Mouse (Mus musculus): ENCODE data around the gene Sesn1. TPM values are rescaled to one million over a fixed set of nuclear protein-coding genes. Genes with fewer than 3 reads are reported as not detected.
A peak's percentile ranks its signal among the peaks of the same experiment; 100 is the strongest.
"Not testable (repeated sequence)": the region's sequence is repeated elsewhere in the genome, so short reads cannot be mapped to it uniquely, and the experiment has no call there.

Sesn1 gene
- total RNA-seq, 2 experiments from 2014 or later: 15.4 to 29.7 TPM

- DNase-seq: no peak
Measured at GRCm38 (mm10) chr10:41821171-41821570, 11.4 kb downstream of the Sesn1 start.

DNA sequence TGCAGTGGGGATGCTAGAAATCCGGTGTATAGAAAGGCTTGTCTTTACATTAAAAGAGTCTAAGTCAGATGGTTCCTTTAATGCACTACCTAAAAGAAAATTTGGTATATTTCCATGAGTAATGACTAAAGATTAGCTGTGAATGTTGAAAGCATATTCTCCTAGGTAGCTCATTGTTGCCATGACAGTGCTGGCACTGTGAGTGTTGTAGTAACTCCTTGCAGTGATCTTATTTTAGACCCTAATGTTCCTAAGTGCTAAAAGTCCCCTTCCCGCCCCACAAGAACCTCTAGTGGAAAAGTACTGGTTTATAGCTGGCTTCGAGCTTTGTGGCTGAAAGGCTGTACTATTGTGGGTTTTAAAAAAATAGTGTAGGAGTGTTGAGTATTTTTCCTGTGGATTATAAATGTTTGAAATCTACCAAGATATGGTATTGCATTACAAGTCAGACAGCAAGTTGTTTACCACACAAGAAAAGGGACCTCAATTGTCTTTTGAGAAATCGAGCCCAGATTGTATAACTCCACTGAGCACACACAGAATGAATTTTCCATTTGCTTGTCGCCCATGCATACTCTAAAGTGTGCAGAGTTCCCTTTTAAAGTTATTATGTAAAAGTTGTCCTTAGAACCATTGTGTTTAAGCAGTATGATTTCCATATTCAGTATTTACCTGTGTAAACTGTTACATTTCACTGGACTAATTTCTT is 13.0 kb downstream of the Sesn1 start:
- no peak for DNase-seq

DNA sequence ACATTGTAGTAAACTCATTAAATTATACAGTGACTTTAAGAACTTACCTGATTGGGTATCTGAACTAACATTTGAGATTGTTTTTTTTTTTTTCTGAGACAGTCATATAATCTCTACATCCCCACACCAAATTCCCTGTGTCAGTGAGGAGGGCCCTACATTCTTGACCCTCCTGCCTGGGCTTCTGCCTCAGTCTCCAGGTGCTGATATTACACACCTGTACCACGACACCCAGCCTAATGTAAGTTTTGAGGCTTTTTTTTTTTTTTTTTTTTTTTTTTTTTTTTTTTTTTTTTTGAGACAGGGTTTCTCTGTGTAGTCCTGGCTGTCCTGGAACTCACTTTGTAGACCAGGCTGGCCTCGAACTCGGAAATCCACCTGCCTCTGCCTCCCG is 13.5 kb downstream of the Sesn1 start:
- not testable (repeated sequence) for DNase-seq

GRCm38 (mm10) chr10:41823916-41824315 is 14.2 kb downstream of the Sesn1 start:
- no peak for DNase-seq

- DNase-seq: no peak
Measured at GRCm38 (mm10) chr10:41825041-41825440, 15.3 kb downstream of the Sesn1 start.

- no peak for DNase-seq
Measured at GRCm38 (mm10) chr10:41825996-41826395, 16.3 kb downstream of the Sesn1 start.

DNA sequence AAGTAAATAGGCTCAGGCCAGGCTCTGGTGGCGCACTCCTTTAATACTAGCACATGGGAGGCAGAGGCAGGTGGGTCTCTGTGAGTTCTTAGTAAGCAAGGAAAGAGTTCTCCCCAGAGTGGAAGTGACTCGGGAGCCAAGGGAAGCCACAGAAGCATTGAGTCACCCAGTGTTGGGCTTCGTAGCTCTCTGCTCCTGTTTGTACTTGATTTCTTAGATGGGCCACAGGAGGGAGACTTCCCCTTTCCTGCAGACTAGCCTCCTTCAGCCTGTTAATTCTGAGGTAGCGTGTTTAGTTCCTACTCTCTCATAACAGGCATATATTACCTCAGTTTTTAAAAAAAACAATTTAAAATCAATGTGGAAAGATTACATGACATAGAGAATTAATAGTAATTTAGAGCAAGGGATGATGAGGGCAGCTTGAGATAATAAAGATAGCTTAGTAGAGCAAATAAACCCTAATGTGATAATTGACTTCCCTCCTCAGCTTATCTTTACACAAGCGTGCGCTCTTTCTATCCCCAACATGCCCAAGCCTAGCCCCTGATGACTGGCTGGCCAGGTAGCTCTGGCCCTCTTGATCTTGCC is 16.9 kb downstream of the Sesn1 start:
- DNase-seq: no peak

GRCm38 (mm10) chr10:41827784-41828183 is 18.0 kb downstream of the Sesn1 start:
- DNase-seq: no peak

- DNase-seq: no peak
Measured at GRCm38 (mm10) chr10:41829191-41829590, 19.5 kb downstream of the Sesn1 start.

GRCm38 (mm10) chr10:41829980-41830379 is 20.2 kb downstream of the Sesn1 start:
- no peak for DNase-seq

- no peak for DNase-seq
Measured at GRCm38 (mm10) chr10:41830445-41830844, 20.7 kb downstream of the Sesn1 start.

DNA sequence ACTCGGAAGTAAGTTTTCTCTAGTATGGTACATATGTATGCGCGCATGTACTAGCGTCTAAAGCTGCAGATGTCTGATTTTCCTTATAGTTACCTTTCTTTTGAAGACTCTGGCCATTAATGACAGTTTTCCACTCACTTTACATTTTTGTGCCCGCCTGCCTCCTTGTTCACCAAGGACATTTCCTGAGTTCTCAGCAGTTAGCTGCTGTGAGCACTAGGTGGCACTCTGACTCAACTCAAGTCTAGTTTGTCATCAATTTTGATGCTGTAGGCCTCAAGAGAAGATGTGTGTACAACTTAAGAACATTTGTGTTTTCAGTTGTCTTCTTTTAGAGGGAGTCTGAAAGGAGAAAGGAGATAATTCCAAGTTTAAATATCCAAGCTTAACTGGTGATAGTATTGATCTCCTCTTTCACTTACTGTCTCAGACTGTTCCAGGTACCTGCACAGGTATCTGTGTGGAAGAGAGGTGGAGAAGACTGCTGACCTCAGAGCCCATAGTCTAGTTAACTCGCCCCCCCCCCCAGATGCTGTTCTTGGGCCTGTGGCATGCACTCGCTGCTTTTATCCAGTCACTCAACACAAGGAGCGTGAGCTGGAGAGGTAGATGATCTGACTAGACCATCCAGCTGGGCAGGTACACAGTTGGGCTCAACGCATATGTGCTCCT is 21.3 kb downstream of the Sesn1 start:
- DNase-seq: peak; percentile 44

DNA sequence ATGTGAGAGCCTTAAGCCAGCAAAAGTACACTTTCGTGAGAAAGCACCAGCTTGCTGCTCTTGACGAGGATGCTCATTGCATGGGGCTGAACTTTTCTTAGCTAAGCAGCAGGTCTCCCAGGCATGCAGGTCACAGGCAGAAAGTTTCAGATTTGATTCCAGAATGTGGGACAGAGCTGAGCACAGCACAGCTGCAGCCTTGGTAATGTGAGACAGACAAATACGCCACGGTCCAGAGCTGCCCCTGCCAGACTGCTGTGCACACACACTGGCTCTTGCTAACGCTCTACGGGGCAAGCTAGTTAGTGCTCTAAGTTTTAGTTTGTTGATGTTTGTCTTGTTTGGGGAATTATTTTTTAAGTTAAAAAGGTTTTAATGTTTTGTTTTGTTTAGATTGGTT is 22.5 kb downstream of the Sesn1 start:
- peak; percentile 71 for DNase-seq

- DNase-seq: no peak
Measured at GRCm38 (mm10) chr10:41834131-41834530, 24.4 kb downstream of the Sesn1 start.

GRCm38 (mm10) chr10:41838911-41839310 is 29.2 kb downstream of the Sesn1 start:
- no peak for DNase-seq

GRCm38 (mm10) chr10:41847737-41848136 is 38.0 kb downstream of the Sesn1 start:
- DNase-seq: no peak

DNA sequence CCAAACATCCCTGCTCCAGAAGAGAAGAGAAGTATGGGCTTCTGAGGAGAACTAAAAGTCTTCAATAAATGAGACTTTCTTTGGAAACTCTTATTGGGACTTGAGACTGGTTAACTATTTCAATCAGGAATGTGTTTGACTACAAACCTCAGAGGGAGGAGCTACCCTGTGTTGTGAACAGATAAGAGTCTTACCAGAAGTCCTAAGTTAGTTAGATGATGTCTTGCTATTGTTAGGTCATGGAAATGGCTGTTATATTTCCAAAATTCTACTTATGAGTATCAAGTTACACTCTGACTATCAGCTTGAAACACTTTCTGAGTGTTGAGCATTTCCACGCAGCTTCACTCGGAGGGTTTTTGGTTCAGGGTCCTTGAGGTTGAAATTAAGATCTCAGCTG is 39.0 kb downstream of the Sesn1 start:
- DNase-seq: no peak

GRCm38 (mm10) chr10:41859820-41860219 is 50.1 kb downstream of the Sesn1 start:
- no peak for DNase-seq

GRCm38 (mm10) chr10:41860275-41860688 is 50.5 kb downstream of the Sesn1 start:
- no peak for DNase-seq

GRCm38 (mm10) chr10:41863053-41863452 is 53.3 kb downstream of the Sesn1 start:
- DNase-seq: no peak

GRCm38 (mm10) chr10:41866069-41866837 is 56.5 kb downstream of the Sesn1 start:
- no peak for DNase-seq

GRCm38 (mm10) chr10:41866838-41867154 is 57.1 kb downstream of the Sesn1 start:
- no peak for DNase-seq

DNA sequence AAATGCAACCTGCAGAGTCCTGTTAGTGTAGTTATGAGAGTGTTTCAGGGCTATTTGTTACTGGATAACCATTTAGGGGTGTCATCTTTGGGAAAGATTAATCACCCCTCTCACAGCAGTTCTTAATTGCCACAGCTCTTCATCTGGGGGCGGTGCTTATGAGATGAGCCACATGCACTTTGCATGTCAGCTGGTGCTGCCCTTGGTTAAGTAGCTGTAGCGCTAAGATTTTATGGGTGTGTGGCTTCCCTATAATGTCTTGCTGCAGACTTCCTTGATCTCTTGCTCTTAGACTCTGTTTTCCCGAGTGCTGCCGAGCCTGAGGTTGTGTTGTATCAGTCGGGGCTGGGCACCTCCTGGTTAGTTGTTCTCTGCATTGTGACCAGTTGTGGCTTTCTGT is 58.2 kb downstream of the Sesn1 start:
- DNase-seq: no peak

Data from gastrocnemius, postnatal 25 days (tissue).